Mouse (Mus musculus) myocyte (in vitro differentiated cells): Measurements from ENCODE around the gene Cald1. TPM values are rescaled to one million over a fixed set of nuclear protein-coding genes. Genes with fewer than 3 reads are reported as not detected.

Source experiments
- H3K27me3 ChIP-seq: one replicate; pipeline ENCODE4 v1.6.1; 2011; ENCODE audit not compliant: control insufficient read depth, insufficient read depth, insufficient read length
- H3K36me3 ChIP-seq: one replicate; pipeline ENCODE4 v1.6.1; 2011; ENCODE audit not compliant: control insufficient read depth, insufficient read depth
- H3K4me2 ChIP-seq: one replicate; pipeline ENCODE4 v1.6.1; 2011; ENCODE audit warnings: low read depth, control low read depth
- H3K4me3 ChIP-seq: one replicate; pipeline ENCODE4 v1.5.1; 2011; ENCODE audit warnings: mild to moderate bottlenecking, control low read depth, moderate library complexity
- H3K79me2 ChIP-seq: one replicate; pipeline ENCODE4 v1.6.1; 2011; ENCODE audit not compliant: control insufficient read depth, insufficient read depth
- H3ac ChIP-seq: one replicate; pipeline ENCODE4 v1.6.1; 2011; ENCODE audit not compliant: control insufficient read depth, insufficient read length
- CEBPB ChIP-seq: IDR thresholded peaks from 2 replicates; pipeline ENCODE4 v1.6.1; 2011; ENCODE audit warnings: mild to moderate bottlenecking, moderate library complexity; ENCODE audit not compliant: poor library complexity, insufficient read depth, severe bottlenecking
- E2F4 ChIP-seq: IDR thresholded peaks from one replicate; pipeline ENCODE4 v1.6.1; 2011; ENCODE audit warnings: mild to moderate bottlenecking, control low read depth, moderate library complexity; ENCODE audit not compliant: insufficient read depth
- MAX ChIP-seq: IDR thresholded peaks from one replicate; pipeline ENCODE4 v1.6.1; 2011; ENCODE audit warnings: low read depth, mild to moderate bottlenecking, control low read depth
- MYOD1 ChIP-seq, 3 experiments: IDR thresholded peaks; one replicate each; pipeline ENCODE4 v1.6.1; 2011; ENCODE audit warnings: control low read depth in 2 of 3, low read depth in 2 of 3, mild to moderate bottlenecking in 2 of 3, moderate library complexity in 1 of 3; ENCODE audit not compliant: insufficient read length in 2 of 3, control insufficient read depth in 1 of 3
- MYOG ChIP-seq, 3 experiments: IDR thresholded peaks; one replicate each; pipeline ENCODE4 v1.6.1; 2011; ENCODE audit warnings: control low read depth in 2 of 3, low read depth in 2 of 3, mild to moderate bottlenecking in 2 of 3; ENCODE audit not compliant: insufficient read length in 2 of 3, control insufficient read depth in 1 of 3, insufficient read depth in 1 of 3
- POLR2A ChIP-seq: IDR thresholded peaks from one replicate; pipeline ENCODE4 v1.6.1; 2011; ENCODE audit warnings: low read depth, mild to moderate bottlenecking, control low read depth, moderate library complexity; ENCODE audit not compliant: insufficient read length
- POLR2AphosphoS2 ChIP-seq: IDR thresholded peaks from one replicate; pipeline ENCODE4 v1.6.1; 2011; ENCODE audit warnings: low read depth, control low read depth; ENCODE audit not compliant: insufficient read length
- REST ChIP-seq: IDR thresholded peaks from one replicate; pipeline ENCODE4 v1.6.1; 2011; ENCODE audit warnings: mild to moderate bottlenecking, control low read depth, moderate library complexity; ENCODE audit not compliant: insufficient read depth, insufficient read length
- SRF ChIP-seq: IDR thresholded peaks from one replicate; pipeline ENCODE4 v1.6.1; 2011; ENCODE audit warnings: low read depth; ENCODE audit not compliant: control insufficient read depth, insufficient read length
- TCF12 ChIP-seq: IDR thresholded peaks from one replicate; pipeline ENCODE4 v1.6.1; 2011; ENCODE audit warnings: mild to moderate bottlenecking, control low read depth; ENCODE audit not compliant: poor library complexity, insufficient read depth, severe bottlenecking
- TCF3 ChIP-seq: IDR thresholded peaks from one replicate; pipeline ENCODE4 v1.6.1; 2011; ENCODE audit warnings: low read depth, control low read depth; ENCODE audit not compliant: insufficient read length
- USF1 ChIP-seq: IDR thresholded peaks from one replicate; pipeline ENCODE4 v1.6.1; 2011; ENCODE audit warnings: low read depth, mild to moderate bottlenecking, control low read depth, moderate library complexity
- polyA plus RNA-seq: library from polyadenylated mRNA; unstranded; fragments of >200 nt; fragmentation: generic; extraction: Trizol; gene quantifications from one replicate; pipeline ENCODE4 v1.2.1, GENCODE M21; 2012; ENCODE audit warnings: missing spikeins

The Cald1 gene
- polyA plus RNA-seq, 1 experiment = 88.1 TPM

DNA sequence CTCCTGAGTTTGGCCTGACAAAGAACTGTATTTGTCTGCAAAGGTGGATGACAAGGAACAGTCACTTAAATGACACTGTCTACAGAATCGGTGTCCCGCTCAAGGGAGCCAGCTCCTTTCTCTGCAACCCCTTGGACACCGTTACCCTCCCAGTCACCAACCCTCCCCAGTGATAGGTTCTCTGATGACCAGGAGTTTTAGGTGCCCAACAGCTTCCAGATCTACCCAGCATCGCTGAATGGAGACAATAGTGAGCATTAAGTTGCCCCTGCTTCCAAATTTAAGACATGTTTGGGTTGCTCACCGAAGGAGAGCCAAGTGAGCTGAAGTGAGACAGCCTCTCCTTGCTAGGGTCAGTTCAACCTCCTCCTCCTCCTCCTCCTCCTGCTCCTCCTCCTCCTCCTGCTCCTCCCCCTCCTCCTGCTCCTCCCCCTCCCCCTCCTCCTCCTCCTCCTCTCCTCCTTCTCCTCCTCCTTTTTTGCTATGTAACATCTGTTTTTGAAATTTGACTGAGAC lies 70.5 kb downstream of the Cald1 start:
- Histone ChIP-seq H3K79me2 (peaks cover 33% of the 10 kb centered on the region), H3K4me2 (no peak overlapping the region), H3K27me3 (no peaks in the 10 kb centered on the region), H3K36me3 (peaks cover 20% of the 10 kb centered on the region), H3K4me3 (no peak overlapping the region), H3ac (no peak overlapping the region)
- TF ChIP-seq REST (no peak), MAX (no peak), USF1 (no peak), POLR2AphosphoS2 (no peak), TCF3 (no peak), CEBPB (no peak), POLR2A (no peak), MYOD1 (IDR thresholded peaks at IDR 0.05; ENCODE audit: control insufficient read depth in 1 of 3, insufficient read length in 2 of 3, low read depth in 2 of 3) (no peak), TCF12 (no peak), MYOG (IDR thresholded peaks at IDR 0.05; ENCODE audit: control insufficient read depth in 1 of 3, insufficient read depth in 1 of 3, insufficient read length in 2 of 3, low read depth in 2 of 3) (no peak), SRF (no peak)

DNA sequence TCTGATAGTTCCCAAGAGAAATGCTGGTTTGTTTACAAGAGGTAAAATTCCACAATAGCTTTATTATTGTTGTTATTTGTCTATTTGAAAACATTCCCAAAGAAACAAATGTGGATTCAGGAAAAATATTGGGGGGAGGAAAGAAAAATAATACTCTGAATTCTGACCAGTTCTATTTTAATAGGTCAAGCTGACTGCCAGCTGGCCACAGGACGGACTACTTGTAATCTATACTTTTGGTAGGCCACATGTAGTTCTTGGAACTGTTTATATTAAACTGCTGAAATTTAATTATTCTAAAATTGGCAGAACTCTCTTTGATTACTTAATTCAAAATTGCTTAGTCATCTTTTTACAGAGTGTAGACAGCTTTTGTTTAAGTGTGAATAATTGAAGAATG lies 73.1 kb downstream of the Cald1 start:
- no peak overlapping the region for H3K4me3 ChIP-seq
- peaks cover 32% of the 10 kb centered on the region for H3K79me2 ChIP-seq
- H3K4me2 ChIP-seq = no peak overlapping the region
- TF ChIP-seq MYOD1 (IDR thresholded peaks at IDR 0.05; ENCODE audit: control insufficient read depth in 1 of 3, insufficient read length in 2 of 3, low read depth in 2 of 3) = no peak
- TF ChIP-seq POLR2A = no peak
- no peak for TF ChIP-seq TCF3
- TF ChIP-seq SRF = no peak
- TF ChIP-seq CEBPB = no peak
- no peak for TF ChIP-seq E2F4
- TF ChIP-seq USF1 = no peak
- TF ChIP-seq MAX = no peak
- no peak for TF ChIP-seq MYOG (IDR thresholded peaks at IDR 0.05; ENCODE audit: control insufficient read depth in 1 of 3, insufficient read depth in 1 of 3, insufficient read length in 2 of 3, low read depth in 2 of 3)
- TF ChIP-seq POLR2AphosphoS2 = no peak
- TF ChIP-seq REST = no peak
- TF ChIP-seq TCF12 = no peak
- H3K27me3 ChIP-seq = no peaks in the 10 kb centered on the region
- H3K36me3 ChIP-seq = peaks cover 4% of the 10 kb centered on the region
- no peak overlapping the region for H3ac ChIP-seq

DNA sequence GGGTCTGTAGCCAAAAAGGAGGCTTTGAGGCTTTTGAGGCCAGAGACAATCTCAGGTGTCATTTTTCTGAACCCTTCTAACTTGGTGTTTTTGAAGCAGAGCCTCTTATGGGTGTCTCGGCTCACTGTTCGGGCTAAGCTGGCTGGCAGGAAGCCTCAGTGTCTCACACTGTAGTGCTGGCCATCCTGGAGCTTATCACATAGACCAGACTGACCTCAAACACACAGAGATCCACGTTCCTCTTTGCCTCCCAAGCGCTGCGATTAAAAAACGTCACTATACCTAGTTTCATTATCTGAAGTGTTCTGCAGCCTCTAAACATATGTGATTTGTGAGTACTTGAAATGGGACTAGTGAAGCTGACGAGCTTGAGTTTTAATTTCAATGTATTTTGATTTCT lies 76.1 kb downstream of the Cald1 start:
- Histone ChIP-seq H3ac (no peak overlapping the region), H3K4me3 (no peak overlapping the region), H3K4me2 (no peak overlapping the region), H3K79me2 (peaks cover 37% of the 10 kb centered on the region), H3K27me3 (no peaks in the 10 kb centered on the region), H3K36me3 (no peaks in the 10 kb centered on the region)
- TF ChIP-seq CEBPB (no peak), TCF3 (no peak), E2F4 (no peak)

DNA sequence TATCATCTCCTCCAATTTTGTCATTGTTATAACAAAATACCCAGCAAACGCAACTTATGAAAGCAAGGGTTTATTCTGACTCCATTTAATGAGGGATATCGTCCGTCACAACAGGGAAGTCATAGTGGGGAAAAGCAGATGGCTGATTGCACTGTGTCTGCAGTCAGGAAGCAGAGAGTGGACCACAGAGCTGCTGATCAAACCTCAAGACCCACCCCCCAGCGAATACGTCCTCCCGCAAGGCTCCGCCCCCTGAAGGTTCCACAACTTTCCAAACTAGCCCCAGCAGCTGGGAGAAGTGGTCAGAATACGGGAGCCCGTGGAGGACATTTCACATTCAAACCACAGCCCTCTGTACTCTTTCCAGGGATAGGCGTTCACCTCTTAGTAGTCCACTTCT lies 76.6 kb downstream of the Cald1 start:
- Histone ChIP-seq H3K36me3 (no peaks in the 10 kb centered on the region), H3K4me2 (no peak overlapping the region), H3K27me3 (no peaks in the 10 kb centered on the region), H3K79me2 (peaks cover 33% of the 10 kb centered on the region), H3K4me3 (no peak overlapping the region), H3ac (no peak overlapping the region)
- TF ChIP-seq SRF = no peak
- TF ChIP-seq MYOG (IDR thresholded peaks at IDR 0.05; ENCODE audit: control insufficient read depth in 1 of 3, insufficient read depth in 1 of 3, insufficient read length in 2 of 3, low read depth in 2 of 3) = no peak

DNA sequence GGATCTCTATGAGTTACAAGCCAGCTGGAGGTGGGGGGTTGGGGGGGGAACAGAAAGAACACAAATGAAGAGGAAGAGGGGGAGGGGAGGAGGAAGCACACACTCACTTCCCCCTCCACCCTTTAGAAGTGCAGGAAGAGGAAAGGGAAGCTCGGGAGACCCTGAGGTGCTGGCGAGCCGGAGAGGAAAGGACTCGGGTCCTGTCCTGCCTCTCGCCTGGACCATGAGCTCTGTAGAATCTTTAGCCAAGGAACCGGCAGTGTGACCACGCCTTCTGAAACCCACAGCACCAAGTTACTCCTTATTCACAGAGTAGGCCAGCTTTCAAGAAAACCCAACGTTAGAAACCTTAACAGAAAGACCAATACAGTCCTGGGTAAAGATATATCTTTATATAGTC lies 83.8 kb downstream of the Cald1 start:
- no peak overlapping the region for H3ac ChIP-seq
- no peak overlapping the region for H3K4me3 ChIP-seq
- no peaks in the 10 kb centered on the region for H3K27me3 ChIP-seq
- no peak overlapping the region for H3K4me2 ChIP-seq
- peaks cover 8% of the 10 kb centered on the region for H3K36me3 ChIP-seq
- H3K79me2 ChIP-seq = peaks cover 8% of the 10 kb centered on the region
- no peak for TF ChIP-seq CEBPB
- TF ChIP-seq MAX = no peak
- TF ChIP-seq E2F4 = no peak
- TF ChIP-seq SRF = no peak
- TF ChIP-seq POLR2A = no peak
- no peak for TF ChIP-seq POLR2AphosphoS2

DNA sequence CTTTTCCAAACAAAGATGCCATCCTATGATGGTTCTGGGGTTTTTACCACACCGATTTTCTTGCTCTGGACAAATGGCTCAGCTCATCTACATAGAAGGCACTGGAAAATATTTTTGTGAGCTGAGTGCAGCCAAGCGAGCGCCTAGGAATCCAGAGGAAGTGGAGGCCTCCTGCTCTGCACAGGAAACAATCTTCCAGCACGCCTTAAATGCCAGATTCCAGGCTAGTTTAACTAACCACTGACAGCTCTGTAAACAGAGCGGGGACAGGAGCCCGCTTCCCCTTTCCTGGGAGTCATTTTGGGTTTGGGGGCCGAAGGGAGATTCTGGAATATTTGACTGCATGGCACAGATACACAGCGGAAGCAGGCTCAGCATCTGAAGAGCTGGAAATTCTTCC lies 86.6 kb downstream of the Cald1 start:
- peaks cover 8% of the 10 kb centered on the region for H3K79me2 ChIP-seq
- H3K4me3 ChIP-seq = no peak overlapping the region
- no peak overlapping the region for H3K4me2 ChIP-seq
- no peak overlapping the region for H3ac ChIP-seq
- H3K36me3 ChIP-seq = peaks cover 22% of the 10 kb centered on the region
- no peaks in the 10 kb centered on the region for H3K27me3 ChIP-seq
- TF ChIP-seq MYOD1 (IDR thresholded peaks at IDR 0.05; ENCODE audit: control insufficient read depth in 1 of 3, insufficient read length in 2 of 3, low read depth in 2 of 3) (no peak), SRF (no peak), MAX (no peak), MYOG (IDR thresholded peaks at IDR 0.05; ENCODE audit: control insufficient read depth in 1 of 3, insufficient read depth in 1 of 3, insufficient read length in 2 of 3, low read depth in 2 of 3) (no peak), E2F4 (no peak), TCF12 (no peak), TCF3 (no peak), REST (no peak)
